ENCODE assay signal across 9 mouse cellular contexts in the genomic region with DNA sequence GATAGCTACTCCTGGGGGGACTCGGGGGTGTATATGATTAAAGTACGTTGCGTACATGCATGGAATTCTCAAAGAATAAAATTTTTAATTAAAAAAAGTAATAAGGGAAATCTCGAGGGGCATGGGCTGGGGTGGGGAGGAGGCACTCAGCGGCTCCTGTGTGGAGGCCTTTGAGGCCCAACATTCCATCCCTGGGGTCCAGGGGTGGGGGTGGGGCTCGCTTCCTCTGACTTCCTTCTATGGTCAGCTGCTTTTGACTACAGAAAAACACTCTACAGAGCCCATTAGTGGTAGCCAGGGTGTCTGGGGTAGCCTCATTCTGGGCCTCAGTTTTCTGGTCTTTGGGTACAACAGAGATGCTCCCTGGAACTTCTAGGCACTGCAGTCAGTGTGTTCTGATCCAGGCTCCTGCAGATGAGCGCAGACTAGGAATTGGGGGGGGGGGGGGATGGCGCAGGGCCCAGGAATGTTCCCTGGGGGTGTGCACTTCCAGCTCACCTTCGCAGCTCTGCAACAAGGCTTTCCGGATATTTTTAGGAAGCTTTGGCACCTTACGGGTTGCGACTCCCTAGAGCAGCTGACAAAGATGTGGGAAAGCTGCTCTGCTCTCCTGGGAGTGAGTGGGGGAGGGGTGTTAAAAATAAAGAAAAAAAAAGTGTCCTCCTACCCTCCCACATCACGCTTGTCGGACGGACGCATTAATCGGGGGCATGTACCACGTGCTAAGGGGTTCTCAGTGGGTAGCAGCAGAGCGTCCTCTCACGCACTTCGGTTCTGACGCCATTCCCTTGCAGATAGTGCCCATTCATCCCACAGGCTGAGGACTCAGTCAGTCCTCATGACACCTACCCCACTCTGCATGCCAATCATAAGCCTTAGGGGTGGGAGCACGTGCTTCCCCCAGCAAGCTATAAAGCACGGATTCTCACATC.
DNase-seq lines count a peak whose midpoint lies in the region; ATAC-seq and TF ChIP-seq lines count a peak whose summit lies in the region.
"Had no signal": no experiment of that assay in that cellular context is flagged by ENCODE, and none has a peak within 500 bp of the region (broad histone marks: within the 10 kb centered on the region; RNA-seq: fewer than 3 reads in every experiment).

No protein-coding gene starts in this region.

- 53% methylated on average over 24 of the region's 24 CpGs for WGBS in hindbrain, embryonic 13.5 days
- 53% methylated on average over 24 of the region's 24 CpGs for WGBS in hindbrain, embryonic 11.5 days
- WGBS in hindbrain, postnatal 0 days = 36% methylated on average over 24 of the region's 24 CpGs

- H3K27ac ChIP-seq in hindbrain, embryonic 13.5 days = no peak overlapping the region
- H3K27ac ChIP-seq in hindbrain, embryonic 11.5 days (ENCODE audit: low read depth, low read length) = no peak overlapping the region
- H3K27ac ChIP-seq in hindbrain, postnatal 0 days = no peak overlapping the region

- H3K9me3 ChIP-seq in hindbrain, embryonic 13.5 days = no peaks in the 10 kb centered on the region
- H3K9me3 ChIP-seq in hindbrain, embryonic 11.5 days (ENCODE audit: control insufficient read depth, low read length) = no peaks in the 10 kb centered on the region
- no peaks in the 10 kb centered on the region for H3K9me3 ChIP-seq in hindbrain, postnatal 0 days (ENCODE audit: low read length)

- H3K4me3 ChIP-seq in hindbrain, embryonic 13.5 days = no peak overlapping the region
- no peak overlapping the region for H3K4me3 ChIP-seq in hindbrain, embryonic 11.5 days (ENCODE audit: low read depth, low read length)
- no peak overlapping the region for H3K4me3 ChIP-seq in hindbrain, postnatal 0 days (ENCODE audit: low read length)

- H3K4me2 ChIP-seq in hindbrain, embryonic 13.5 days = 0 out of 2 replicates have a peak overlapping the region, but pooled peaks have one; percentile 2
- no peak overlapping the region for H3K4me2 ChIP-seq in hindbrain, embryonic 11.5 days (replicated peaks; ENCODE audit: low read depth, low read length)
- H3K4me2 ChIP-seq in hindbrain, postnatal 0 days (ENCODE audit: low read depth, low read length) = peak overlapping the region; percentile 31

- peak; percentile 28; the same call in 1 of the 2 replicates for ATAC-seq in hindbrain, embryonic 13.5 days (ENCODE audit: low FRiP score)
- ATAC-seq in hindbrain, embryonic 11.5 days (ENCODE audit: low FRiP score) = no peak; the same call in 1 of the 2 replicates
- peak; percentile 84 for ATAC-seq in hindbrain, postnatal 0 days

- no peak overlapping the region for H3K9ac ChIP-seq in hindbrain, embryonic 13.5 days
- no peak overlapping the region for H3K9ac ChIP-seq in hindbrain, embryonic 11.5 days (ENCODE audit: low read depth, low read length)
- H3K9ac ChIP-seq in hindbrain, postnatal 0 days (replicated peaks; ENCODE audit: low read length) = no peak overlapping the region

- no peaks in the 10 kb centered on the region for H3K27me3 ChIP-seq in hindbrain, embryonic 13.5 days
- no peaks in the 10 kb centered on the region for H3K27me3 ChIP-seq in hindbrain, embryonic 11.5 days (ENCODE audit: control insufficient read depth, insufficient read depth, low read length)
- no peaks in the 10 kb centered on the region for H3K27me3 ChIP-seq in hindbrain, postnatal 0 days (ENCODE audit: insufficient read depth, low read length)

- DNase-seq in hindbrain, embryonic 11.5 days (ENCODE audit: low spot score) = no peak
- peak; percentile 24 to 53 for DNase-seq in right cerebral cortex, postnatal 36 days (ENCODE audit: low spot score in 2 of 2)
- DNase-seq in right cerebral cortex, postnatal 14 days = no peak
- no peak for DNase-seq in hindbrain, postnatal 0 days (ENCODE audit: low spot score)
- DNase-seq in thymus, postnatal 4 days = no peak
- DNase-seq in ovary, postnatal 10 days (ENCODE audit: low spot score) = no peak
- DNase-seq: cerebellum, adult 11 months; thymus, postnatal 14 days had no signal

- peaks cover 15% of the 10 kb centered on the region for H3K4me1 ChIP-seq in hindbrain, embryonic 13.5 days (replicated peaks)
- H3K4me1 ChIP-seq in hindbrain, embryonic 11.5 days (replicated peaks; ENCODE audit: control insufficient read depth, insufficient read depth, low read length) = no peaks in the 10 kb centered on the region
- H3K4me1 ChIP-seq in hindbrain, postnatal 0 days (ENCODE audit: insufficient read depth, low read length) = no peaks in the 10 kb centered on the region

- no peak for TF ChIP-seq CTCF in hindbrain, postnatal 0 days (IDR thresholded peaks at IDR 0.05; ENCODE audit: low read depth)

- no peaks in the 10 kb centered on the region for H3K36me3 ChIP-seq in hindbrain, embryonic 13.5 days
- H3K36me3 ChIP-seq in hindbrain, embryonic 11.5 days (ENCODE audit: control insufficient read depth, insufficient read depth, low read length) = no peaks in the 10 kb centered on the region
- H3K36me3 ChIP-seq in hindbrain, postnatal 0 days (ENCODE audit: insufficient read depth, low read length) = no peaks in the 10 kb centered on the region

Comparison
In these comparisons a context has a peak if more than half of its experiments do, and no peak if none do; other contexts are left out.
1. DNase-seq: peak in right cerebral cortex, postnatal 36 days (2 of 2); none in hindbrain, embryonic 11.5 days (single experiment), right cerebral cortex, postnatal 14 days (single experiment), hindbrain, postnatal 0 days (single experiment), thymus, postnatal 4 days (single experiment) and ovary, postnatal 10 days (single experiment).